Mouse (Mus musculus) stomach, postnatal 0 days (tissue): ENCODE measurements at regions not wholly inside any gene's neighbourhood (a gene's known extent, or its start where the extent isn't known, plus 50 kb on each side); places are given as distances from the start of the nearest gene placed in this dataset.

Source experiments
- CTCF ChIP-seq: IDR thresholded peaks from 2 replicates; pipeline ENCODE4 v1.5.1; 2016; ENCODE audit warnings: antibody characterized with exemption, low read depth, mild to moderate bottlenecking, moderate library complexity
- EP300 ChIP-seq: optimal IDR thresholded peaks from 2 replicates; pipeline ENCODE3; 2016; ENCODE audit warnings: antibody characterized with exemption

GRCm38 (mm10) chr1:41887556-41887955 is 808.0 kb upstream of the Pou3f3 start:
- TF ChIP-seq CTCF (no peak), EP300 (no peak)
